ENCODE assay signal across 21 mouse cellular contexts in genomic region chr12:108087489-108087888, GRCm38 (mm10).
DNase-seq lines count a peak whose midpoint lies in the region; TF ChIP-seq lines count a peak whose summit lies in the region.
"Had no signal": no experiment of that assay in that cellular context is flagged by ENCODE, and none has a peak within 500 bp of the region (broad histone marks: within the 10 kb centered on the region; RNA-seq: fewer than 3 reads in every experiment).

No protein-coding gene starts in this region.

- TF ChIP-seq CTCF in layer of hippocampus, adult 2 months (conservative IDR thresholded peaks at IDR 0.05): peak; percentile 67
- TF ChIP-seq CTCF in cortical plate, adult 2 months (IDR thresholded peaks at IDR 0.05; ENCODE audit: extremely low read depth, insufficient read depth, low read length): 0 out of 2 replicates have a peak, but pooled peaks have one; percentile 14

- H3K27me3 ChIP-seq in heart, embryonic 10.5 days (ENCODE audit: insufficient read depth, poor library complexity, severe bottlenecking): no peaks in the 10 kb centered on the region
- H3K27me3 ChIP-seq: embryonic facial prominence, embryonic 12.5 days; forebrain, embryonic 13.5 days; hindbrain, embryonic 12.5 days; limb, embryonic 13.5 days; liver, embryonic 13.5 days; Patski had no signal

- no peaks in the 10 kb centered on the region for H3K9me3 ChIP-seq in heart, embryonic 10.5 days
- H3K9me3 ChIP-seq: embryonic facial prominence, embryonic 12.5 days; forebrain, embryonic 13.5 days; hindbrain, embryonic 12.5 days; limb, embryonic 13.5 days; liver, embryonic 13.5 days; midbrain, embryonic 10.5 days had no signal

- H3K4me3 ChIP-seq in heart, embryonic 10.5 days: no peak overlapping the region
- H3K4me3 ChIP-seq in layer of hippocampus, adult 2 months: no peak overlapping the region
- no peak overlapping the region for H3K4me3 ChIP-seq in cortical plate, adult 2 months (ENCODE audit: insufficient read depth, low read length)
- H3K4me3 ChIP-seq: embryonic facial prominence, embryonic 12.5 days; erythroblast, embryonic 14.5 days; forebrain, embryonic 13.5 days; hindbrain, embryonic 12.5 days; limb, embryonic 13.5 days; liver, embryonic 13.5 days; midbrain, embryonic 10.5 days had no signal

- intact Hi-C loops in heart, postnatal 36 days (cut with DNase I): no loop called here

- WGBS in heart, embryonic 10.5 days: 70% methylated on average over 2 of the region's 2 CpGs

- no peaks in the 10 kb centered on the region for H3K36me3 ChIP-seq in heart, embryonic 10.5 days
- H3K36me3 ChIP-seq: embryonic facial prominence, embryonic 12.5 days; hindbrain, embryonic 12.5 days; limb, embryonic 13.5 days; liver, embryonic 13.5 days; midbrain, embryonic 10.5 days had no signal

- no peak for TF ChIP-seq POLR2A in cortical plate, adult 2 months (IDR thresholded peaks at IDR 0.05; ENCODE audit: extremely low read depth, insufficient read depth, low read length)

- peaks cover 21% of the 10 kb centered on the region for H3K4me1 ChIP-seq in heart, embryonic 10.5 days
- no peaks in the 10 kb centered on the region for H3K4me1 ChIP-seq in cortical plate, adult 2 months (ENCODE audit: control insufficient read depth, insufficient read depth, low read length)
- H3K4me1 ChIP-seq: forebrain, embryonic 13.5 days; limb, embryonic 13.5 days; liver, embryonic 13.5 days had no signal

- peak overlapping the region; percentile 22; the same call in 1 of the 2 replicates for H3K27ac ChIP-seq in heart, embryonic 10.5 days
- no peak overlapping the region for H3K27ac ChIP-seq in layer of hippocampus, adult 2 months
- no peak overlapping the region for H3K27ac ChIP-seq in cortical plate, adult 2 months (ENCODE audit: insufficient read depth, low read length)
- H3K27ac ChIP-seq: embryonic facial prominence, embryonic 12.5 days; forebrain, embryonic 13.5 days; hindbrain, embryonic 12.5 days; limb, embryonic 13.5 days; liver, embryonic 13.5 days; macrophage had no signal

- peak; percentile 24 for DNase-seq in adrenal gland, postnatal 10 days
- no peak for DNase-seq in adrenal gland, postnatal 25 days
- DNase-seq in heart, embryonic 10.5 days (ENCODE audit: low spot score): no peak
- DNase-seq in heart, postnatal 36 days: no peak
- DNase-seq in layer of hippocampus, adult 2 months (ENCODE audit: low spot score in 2 of 2): no peak
- no peak for DNase-seq in layer of hippocampus, adult 18-20 months (ENCODE audit: low spot score in 2 of 2)
- no peak for DNase-seq in spleen, adult 18-20 months
- DNase-seq: cerebellum, adult 18-20 months; kidney, adult 18-20 months; kidney, postnatal 25 days; liver, embryonic 13.5 days; retina, postnatal 1 day had no signal
